Mouse (Mus musculus) retina, postnatal 1 day (tissue): ENCODE data around the gene C130050O18Rik.
"Not testable (repeated sequence)": the region's sequence is repeated elsewhere in the genome, so short reads cannot be mapped to it uniquely, and the experiment has no call there.

Source experiments
- DNase-seq: peaks from one replicate; pipeline ENCODE4 v3.0.0-alpha.2; 2012

Gene C130050O18Rik

GRCm38 (mm10) chr5:139380385-139381248 lies 24.5 kb upstream of the C130050O18Rik start:
- DNase-seq, result peak; percentile 96

- peak; percentile 36 for DNase-seq
These were observed 23.2 kb upstream of the C130050O18Rik start for GRCm38 (mm10) chr5:139381586-139382513.

GRCm38 (mm10) chr5:139382760-139383159 lies 22.3 kb upstream of the C130050O18Rik start:
- peak; percentile 35 for DNase-seq

GRCm38 (mm10) chr5:139383234-139383633 lies 21.8 kb upstream of the C130050O18Rik start:
- DNase-seq, result peak; percentile 31

GRCm38 (mm10) chr5:139384531-139384930 lies 20.5 kb upstream of the C130050O18Rik start:
- no peak for DNase-seq

GRCm38 (mm10) chr5:139386047-139386446 lies 19.0 kb upstream of the C130050O18Rik start:
- no peak for DNase-seq

- peak; percentile 65 for DNase-seq
These were observed 17.5 kb upstream of the C130050O18Rik start for GRCm38 (mm10) chr5:139387329-139388194.

- no peak for DNase-seq
These were observed 16.9 kb upstream of the C130050O18Rik start for GRCm38 (mm10) chr5:139388195-139388570.

- DNase-seq, result peak; percentile 89
These were observed 16.1 kb upstream of the C130050O18Rik start for GRCm38 (mm10) chr5:139388694-139389675.

- DNase-seq, result peak; percentile 66
These were observed 15.4 kb upstream of the C130050O18Rik start for GRCm38 (mm10) chr5:139389676-139390061.

GRCm38 (mm10) chr5:139390324-139391119 lies 14.6 kb upstream of the C130050O18Rik start:
- not testable (repeated sequence) for DNase-seq

- DNase-seq, result no peak
These were observed 13.6 kb upstream of the C130050O18Rik start for GRCm38 (mm10) chr5:139391309-139391990.

- no peak for DNase-seq
These were observed 12.6 kb upstream of the C130050O18Rik start for GRCm38 (mm10) chr5:139392219-139393196.

GRCm38 (mm10) chr5:139393197-139393588 lies 11.9 kb upstream of the C130050O18Rik start:
- no peak for DNase-seq

GRCm38 (mm10) chr5:139394399-139394798 lies 10.7 kb upstream of the C130050O18Rik start:
- DNase-seq, result peak; percentile 64

- no peak for DNase-seq
These were observed 9.6 kb upstream of the C130050O18Rik start for GRCm38 (mm10) chr5:139395528-139395927.

- DNase-seq, result no peak
These were observed 7.6 kb upstream of the C130050O18Rik start for GRCm38 (mm10) chr5:139397359-139397916.
